Mouse (Mus musculus) ES-CJ7 (cell line): Measurements from ENCODE around the gene Pigyl.
A peak's percentile ranks its signal among the peaks of the same experiment; 100 is the strongest.

Experiments
- DNase-seq: peaks from one replicate; pipeline ENCODE4 v3.0.0; 2011; ENCODE audit warnings: low read depth, low spot score

Pigyl gene

GRCm38 (mm10) chr9:22156497-22157245 lies at the start of gene Pigyl:
TSS of gene Pigyl (plus strand) at chr9:22156846.
- DNase-seq = peak; percentile 98

GRCm38 (mm10) chr9:22108194-22108593 lies 48.5 kb upstream of the Pigyl start:
- no peak for DNase-seq

GRCm38 (mm10) chr9:22115635-22116034 lies 41.0 kb upstream of the Pigyl start:
- DNase-seq = no peak

GRCm38 (mm10) chr9:22116086-22116485 lies 40.6 kb upstream of the Pigyl start:
- DNase-seq = no peak

GRCm38 (mm10) chr9:22116740-22117426 lies 39.8 kb upstream of the Pigyl start, which contains the start of gene Elof1:
TSS of gene Elof1 (minus strand) at chr9:22117172.
- DNase-seq = peak; percentile 99

- peak; percentile 91 for DNase-seq
Measured at GRCm38 (mm10) chr9:22117754-22118456, 38.7 kb upstream of the Pigyl start.

GRCm38 (mm10) chr9:22119543-22119942 lies 37.1 kb upstream of the Pigyl start:
- no peak for DNase-seq

- no peak for DNase-seq
Measured at GRCm38 (mm10) chr9:22121545-22121944, 35.1 kb upstream of the Pigyl start.

- no peak for DNase-seq
Measured at GRCm38 (mm10) chr9:22122005-22122404, 34.6 kb upstream of the Pigyl start.

GRCm38 (mm10) chr9:22123069-22123609 lies 33.5 kb upstream of the Pigyl start:
- no peak for DNase-seq

- no peak for DNase-seq
Measured at GRCm38 (mm10) chr9:22124169-22124568, 32.5 kb upstream of the Pigyl start.

- DNase-seq = peak; percentile 31
Measured at GRCm38 (mm10) chr9:22125246-22126027, 31.2 kb upstream of the Pigyl start.

GRCm38 (mm10) chr9:22131226-22131981 lies 25.2 kb upstream of the Pigyl start:
- peak; percentile 90 for DNase-seq

- peak; percentile 41 for DNase-seq
Measured at GRCm38 (mm10) chr9:22132220-22132619, 24.4 kb upstream of the Pigyl start.

GRCm38 (mm10) chr9:22134246-22134890 lies 22.3 kb upstream of the Pigyl start:
- no peak for DNase-seq

- DNase-seq = no peak
Measured at GRCm38 (mm10) chr9:22134988-22135643, 21.5 kb upstream of the Pigyl start.

- no peak for DNase-seq
Measured at GRCm38 (mm10) chr9:22135644-22136390, 20.8 kb upstream of the Pigyl start, which contains the start of gene Acp5. TSS of gene Acp5 (minus strand) at chr9:22135711.

GRCm38 (mm10) chr9:22136765-22137547 lies 19.7 kb upstream of the Pigyl start:
- DNase-seq = peak; percentile 97
